Mouse (Mus musculus): ENCODE measurements around the gene Ppp1r27. TPM values are rescaled to one million over a fixed set of nuclear protein-coding genes. Genes with fewer than 3 reads are reported as not detected.
A peak's percentile ranks its signal among the peaks of the same experiment; 100 is the strongest.
"Not testable (repeated sequence)": the region's sequence is repeated elsewhere in the genome, so short reads cannot be mapped to it uniquely, and the experiment has no call there.

Ppp1r27 gene
- polyA plus RNA-seq, 1 experiment from 2014 or later, result not detected

DNA sequence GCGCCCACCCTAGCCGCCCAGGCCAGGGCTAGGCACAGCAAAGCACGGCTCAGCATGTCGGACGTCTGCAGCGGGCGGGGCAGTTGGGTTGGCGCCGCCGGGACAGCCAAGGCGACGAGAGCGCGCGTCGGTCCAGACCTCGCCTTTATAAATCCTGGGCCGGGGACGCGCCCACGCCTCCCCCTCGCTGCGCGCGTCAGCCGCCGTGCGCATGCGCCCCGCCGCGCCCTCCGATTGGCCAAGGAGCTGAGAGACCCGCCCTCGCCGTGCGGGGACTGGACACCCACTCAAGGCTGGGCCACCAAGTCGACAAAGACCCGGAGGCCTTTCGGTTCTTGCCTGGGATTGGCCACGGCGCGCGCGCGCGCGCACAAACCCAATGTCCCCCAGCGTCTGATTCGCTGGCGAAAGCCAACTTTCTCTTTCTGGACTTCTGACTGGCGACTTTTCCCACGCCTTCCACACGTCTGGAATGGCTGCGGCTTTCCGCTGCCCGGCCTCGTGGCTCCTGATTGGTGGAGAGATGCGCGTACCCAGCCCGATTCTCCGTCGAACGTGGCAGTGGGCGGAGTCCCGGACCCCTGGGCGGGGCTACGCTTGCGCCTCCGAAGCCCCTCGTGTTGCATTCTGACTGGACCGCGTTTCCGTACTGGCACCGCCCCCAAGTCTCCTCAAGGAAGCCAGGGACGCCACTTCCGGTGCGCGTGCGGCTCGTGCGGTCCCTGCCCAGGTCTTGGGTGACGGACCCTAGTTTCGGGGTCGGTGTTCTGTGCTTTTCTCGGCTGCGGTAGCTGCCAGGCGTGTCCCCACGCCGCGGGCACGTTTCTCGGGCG, 22.0 kb upstream of the Ppp1r27 start, which contains the start of gene P4hb:
Gene P4hb (minus strand): TSS at position 502 of the 833 bp plus-strand sequence.
- WGBS, result under 1% methylated on average over 90 of the region's 94 CpGs
- ATAC-seq (ENCODE audit: low FRiP score, low read depth), result peak; percentile 97

DNA sequence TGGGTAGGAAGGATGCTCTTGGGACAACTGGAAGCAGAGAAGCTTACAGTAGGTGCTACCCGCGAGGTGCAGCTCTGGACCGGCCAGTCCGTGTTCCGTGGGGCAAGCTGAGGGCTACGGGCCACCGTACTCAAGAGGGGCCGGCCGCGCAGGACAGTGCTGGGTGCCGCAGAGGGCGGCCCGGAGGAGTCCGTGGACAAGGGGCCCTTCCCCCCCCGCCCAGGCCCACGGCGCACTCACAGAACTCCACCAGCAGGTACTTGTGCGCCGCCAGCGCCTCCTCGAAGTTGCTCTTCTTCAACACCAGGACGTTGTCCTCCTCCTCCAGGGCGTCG, 21.5 kb upstream of the Ppp1r27 start:
- H3K9me3 ChIP-seq, result no peaks in the 10 kb centered on the region
- WGBS, result under 1% methylated on average over 23 of the region's 24 CpGs
- peak overlapping the region; percentile 96 for H3K9ac ChIP-seq

More for the DNA sequence above, 22.0 kb upstream of the Ppp1r27 start, which contains the start of gene P4hb:
- H3K4me1 ChIP-seq, result peaks cover 25% of the 10 kb centered on the region
- no peaks in the 10 kb centered on the region for H3K27me3 ChIP-seq (replicated peaks)
- H3K36me3 ChIP-seq, result peaks cover 35% of the 10 kb centered on the region
- peak within 1 kb of the TSS; percentile 96 for H3K9ac ChIP-seq
- H3K4me3 ChIP-seq, result peak within 1 kb of the TSS; percentile 98
- no peaks in the 10 kb centered on the region for H3K9me3 ChIP-seq
- H3K4me2 ChIP-seq (replicated peaks), result peak within 1 kb of the TSS; percentile 94
- H3K27ac ChIP-seq, result peak within 1 kb of the TSS; percentile 76

DNA sequence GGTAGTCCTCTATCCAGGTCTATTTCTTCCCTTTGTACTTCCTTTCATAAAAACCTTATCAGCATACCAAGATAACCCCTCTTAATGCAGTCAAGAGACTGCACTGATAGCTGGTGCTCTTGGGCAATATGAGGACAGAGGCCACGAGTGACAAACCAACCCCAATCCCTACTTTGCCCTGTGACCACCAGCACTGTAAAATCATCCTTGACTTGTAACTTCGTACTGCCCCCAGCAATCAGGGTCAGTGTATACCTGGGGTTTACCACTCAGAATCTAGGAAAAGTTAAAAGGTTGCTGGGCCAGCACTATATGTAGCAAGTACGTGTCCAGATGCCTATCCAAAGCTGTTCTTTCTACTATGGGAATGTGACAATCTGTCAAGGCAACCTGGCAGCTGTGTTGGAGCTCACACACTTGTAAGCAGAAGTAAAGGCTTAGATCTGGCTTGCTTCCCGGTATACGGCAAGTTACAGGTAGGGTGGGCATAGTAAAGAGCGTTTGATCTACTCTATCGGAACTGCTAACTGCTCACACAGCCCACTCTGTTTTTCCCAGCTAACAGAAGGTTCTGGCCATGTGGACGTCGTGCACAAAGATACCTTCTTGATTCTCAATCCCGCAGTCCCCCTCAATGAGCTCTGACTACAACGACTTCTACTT, 21.0 kb upstream of the Ppp1r27 start:
- Histone ChIP-seq H3K36me3 (peaks cover 39% of the 10 kb centered on the region), H3K27me3 (replicated peaks) (no peaks in the 10 kb centered on the region), H3K4me3 (peak overlapping the region; percentile 98), H3K4me1 (peaks cover 25% of the 10 kb centered on the region), H3K9me3 (no peaks in the 10 kb centered on the region), H3K9ac (peak overlapping the region; percentile 96), H3K4me2 (replicated peaks) (peak overlapping the region; percentile 94), H3K27ac (0 out of 2 replicates have a peak overlapping the region, but pooled peaks have one; percentile 72)
- no peak for ATAC-seq (ENCODE audit: low FRiP score, low read depth)
- WGBS, result 18% methylated on average over 11 of the region's 11 CpGs

More for the DNA sequence above, 21.5 kb upstream of the Ppp1r27 start:
- Histone ChIP-seq H3K4me1 (peaks cover 25% of the 10 kb centered on the region), H3K4me2 (replicated peaks) (peak overlapping the region; percentile 94), H3K4me3 (peak overlapping the region; percentile 98), H3K27me3 (replicated peaks) (no peaks in the 10 kb centered on the region), H3K27ac (peak overlapping the region; percentile 72; the same call in 1 of the 2 replicates), H3K36me3 (peaks cover 35% of the 10 kb centered on the region)
- peak; percentile 49 for ATAC-seq (ENCODE audit: low FRiP score, low read depth)

DNA sequence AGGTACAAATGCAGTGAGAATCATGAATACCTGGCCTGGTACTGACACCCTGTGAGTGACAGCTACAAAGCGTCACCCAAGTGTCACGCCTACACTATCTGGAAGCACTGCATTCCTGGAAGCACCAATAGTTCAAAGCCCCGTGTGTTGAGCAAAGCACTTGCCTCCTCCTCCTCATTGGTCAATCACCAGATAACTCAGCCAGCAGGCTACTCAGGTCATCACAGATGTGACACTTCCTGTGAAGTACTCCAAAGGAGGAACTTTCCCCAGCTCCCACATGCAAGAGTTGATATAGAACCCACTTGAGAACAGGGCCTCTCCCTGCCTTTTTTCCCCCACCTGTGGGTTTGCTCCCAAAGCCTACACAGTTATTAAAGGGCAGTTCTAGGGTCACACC, 20.2 kb upstream of the Ppp1r27 start:
- Histone ChIP-seq H3K9ac (peak overlapping the region; percentile 45; the same call in 1 of the 2 replicates), H3K27ac (no peak overlapping the region)
- 81% methylated on average over 3 of the region's 3 CpGs for WGBS

DNA sequence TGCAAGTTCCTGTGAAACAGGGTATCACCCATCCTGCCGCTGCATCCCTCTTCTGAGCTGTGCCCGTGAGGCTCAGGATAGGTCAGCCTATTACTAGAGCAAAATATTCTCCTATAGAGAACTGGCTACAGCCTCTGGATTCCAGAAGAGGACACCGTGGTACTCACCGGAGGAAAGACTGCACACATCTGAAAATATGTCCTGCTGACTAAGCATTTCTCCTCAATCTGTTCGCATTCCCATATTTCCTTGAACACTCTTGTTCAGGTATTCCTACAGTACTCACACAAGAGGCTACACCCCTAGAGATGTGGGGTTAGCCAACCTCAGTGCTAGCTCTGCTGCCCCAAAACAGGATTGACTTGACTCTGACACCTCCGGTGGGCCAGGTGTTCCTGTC, 17.4 kb upstream of the Ppp1r27 start:
- Histone ChIP-seq H3K4me3 (no peak overlapping the region; the same call in 1 of the 2 replicates), H3K27me3 (replicated peaks) (no peaks in the 10 kb centered on the region), H3K4me1 (peaks cover 15% of the 10 kb centered on the region), H3K4me2 (replicated peaks) (no peak overlapping the region), H3K9ac (no peak overlapping the region), H3K9me3 (no peaks in the 10 kb centered on the region), H3K36me3 (peaks cover 72% of the 10 kb centered on the region), H3K27ac (no peak overlapping the region)
- WGBS, result 95% methylated on average over 6 of the region's 6 CpGs
- ATAC-seq (ENCODE audit: low FRiP score, low read depth), result no peak

More for the DNA sequence above, 20.2 kb upstream of the Ppp1r27 start:
- no peak for ATAC-seq (ENCODE audit: low FRiP score, low read depth)
- Histone ChIP-seq H3K4me3 (peak overlapping the region; percentile 98; the same call in 1 of the 2 replicates), H3K9me3 (no peaks in the 10 kb centered on the region), H3K4me2 (replicated peaks) (peak overlapping the region; percentile 94), H3K4me1 (peaks cover 25% of the 10 kb centered on the region), H3K27me3 (replicated peaks) (no peaks in the 10 kb centered on the region), H3K36me3 (peaks cover 46% of the 10 kb centered on the region)

DNA sequence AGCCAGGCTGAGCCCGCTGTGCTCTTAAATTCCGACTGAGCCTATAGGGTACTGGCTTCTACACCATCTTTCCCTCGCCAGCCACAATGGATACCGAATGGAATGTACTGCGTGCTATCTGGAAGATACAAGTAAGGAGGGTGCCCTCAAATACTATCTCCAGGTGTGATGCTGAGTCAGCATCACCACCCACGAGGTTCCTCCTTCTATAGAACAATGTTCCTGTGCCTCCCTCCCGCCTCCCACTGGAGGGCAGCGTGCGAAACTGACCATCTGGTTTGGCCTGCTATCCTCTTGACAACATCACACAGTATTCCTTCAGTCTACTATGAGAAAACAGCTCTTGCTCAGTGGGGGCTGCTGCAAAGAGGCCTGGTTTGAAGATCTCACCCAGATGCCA, 14.2 kb upstream of the Ppp1r27 start:
- H3K36me3 ChIP-seq, result peaks cover 91% of the 10 kb centered on the region
- no peak overlapping the region for H3K4me3 ChIP-seq
- 85% methylated on average over 9 of the region's 9 CpGs for WGBS
- no peak overlapping the region for H3K4me2 ChIP-seq (replicated peaks)
- no peaks in the 10 kb centered on the region for H3K27me3 ChIP-seq (replicated peaks)
- no peaks in the 10 kb centered on the region for H3K9me3 ChIP-seq
- H3K9ac ChIP-seq, result no peak overlapping the region
- H3K4me1 ChIP-seq, result no peaks in the 10 kb centered on the region
- ATAC-seq (ENCODE audit: low FRiP score, low read depth), result no peak
- H3K27ac ChIP-seq, result no peak overlapping the region

DNA sequence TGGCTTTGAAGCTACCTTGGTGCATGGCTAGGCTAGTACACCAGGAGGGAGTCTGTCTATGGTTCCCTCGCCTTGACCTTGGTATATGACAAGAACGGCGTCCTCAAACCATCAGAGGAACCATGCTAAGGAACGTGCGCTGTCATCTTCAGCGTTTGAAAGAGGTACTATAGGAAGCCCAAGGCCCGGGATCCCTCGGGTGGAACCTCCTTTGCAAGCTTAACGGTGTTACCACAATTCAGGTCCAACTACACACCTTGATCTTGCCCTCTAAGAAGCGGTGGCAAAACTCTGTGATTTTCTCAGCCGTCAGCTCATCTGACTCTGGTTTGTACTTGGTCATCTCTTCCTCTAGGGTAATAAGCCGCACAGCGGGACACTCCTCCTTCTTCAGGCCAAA, 12.0 kb upstream of the Ppp1r27 start:
- ATAC-seq (ENCODE audit: low FRiP score, low read depth), result no peak
- Histone ChIP-seq H3K9me3 (0 out of 2 replicates have a peak, but pooled peaks cover under 1% of the 10 kb centered on the region), H3K4me3 (no peak overlapping the region), H3K4me2 (replicated peaks) (no peak overlapping the region), H3K36me3 (peaks cover 90% of the 10 kb centered on the region), H3K9ac (no peak overlapping the region), H3K27me3 (replicated peaks) (no peaks in the 10 kb centered on the region), H3K4me1 (no peaks in the 10 kb centered on the region), H3K27ac (no peak overlapping the region)
- 95% methylated on average over 13 of the region's 13 CpGs for WGBS

DNA sequence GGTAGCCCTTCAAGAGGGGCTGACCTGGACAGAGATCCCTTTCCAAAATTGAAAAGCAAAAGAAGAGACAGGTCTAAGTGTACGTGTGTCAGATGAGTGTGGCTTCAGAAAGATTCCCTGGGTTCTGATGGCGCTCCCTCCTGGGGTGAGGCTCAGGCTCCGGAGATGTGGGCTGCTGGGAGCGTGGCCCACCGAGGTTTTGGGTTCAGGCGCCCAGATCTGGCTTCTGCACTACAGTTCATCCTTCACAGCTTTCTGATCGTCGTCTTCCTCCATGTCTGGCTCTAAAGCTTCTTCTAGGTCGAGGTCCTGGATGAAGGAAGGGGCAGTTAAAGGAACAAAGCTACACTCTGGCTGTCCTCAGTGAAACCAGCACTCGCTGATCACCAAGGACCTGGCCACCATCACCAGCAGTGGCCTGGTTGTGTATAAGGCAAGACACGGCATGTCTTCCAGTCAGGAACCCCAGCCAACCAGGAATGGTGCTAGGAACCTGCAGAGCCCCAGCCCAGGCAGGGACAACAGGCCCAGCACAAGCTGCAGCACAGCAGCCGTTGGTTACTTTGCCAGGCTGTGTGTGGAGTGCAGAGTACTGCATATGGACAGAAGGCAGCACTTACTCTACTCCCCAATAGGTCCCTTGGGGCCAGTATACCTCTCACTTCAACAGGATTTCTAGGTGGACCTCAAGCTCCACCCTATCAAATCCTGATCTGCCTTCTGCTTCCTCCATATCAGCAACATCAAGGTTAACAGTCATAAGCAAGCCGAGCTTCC, 10.2 kb upstream of the Ppp1r27 start:
- no peak overlapping the region for H3K4me3 ChIP-seq
- no peaks in the 10 kb centered on the region for H3K4me1 ChIP-seq
- ATAC-seq (ENCODE audit: low FRiP score, low read depth), result no peak
- no peak overlapping the region for H3K9ac ChIP-seq
- H3K36me3 ChIP-seq, result peaks cover 73% of the 10 kb centered on the region
- no peak overlapping the region for H3K4me2 ChIP-seq (replicated peaks)
- no peak overlapping the region for H3K27ac ChIP-seq
- no peaks in the 10 kb centered on the region for H3K27me3 ChIP-seq (replicated peaks)
- 0 out of 2 replicates have a peak, but pooled peaks cover 11% of the 10 kb centered on the region for H3K9me3 ChIP-seq
- 93% methylated on average over 13 of the region's 13 CpGs for WGBS

DNA sequence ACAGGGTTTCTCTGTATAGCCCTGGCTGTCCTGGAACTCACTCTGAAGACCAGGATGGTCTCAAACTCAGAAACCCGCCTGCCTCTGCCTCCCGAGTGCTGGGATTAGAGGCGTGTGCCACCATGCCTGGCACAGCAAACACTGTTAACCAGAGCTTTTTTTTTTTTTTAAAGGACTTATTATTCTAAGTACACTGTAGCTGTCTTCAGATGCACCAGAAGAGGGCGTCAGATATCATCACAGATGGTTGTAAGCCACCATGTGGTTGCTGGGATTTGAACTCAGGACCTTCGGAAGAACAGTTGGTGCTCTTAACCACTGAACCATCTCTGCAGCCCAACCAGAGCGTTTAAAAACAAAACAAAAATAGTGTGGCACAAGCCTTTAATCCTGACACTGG, 7.9 kb upstream of the Ppp1r27 start:
- peaks cover 51% of the 10 kb centered on the region for H3K36me3 ChIP-seq
- not testable (repeated sequence) for ATAC-seq (ENCODE audit: low FRiP score, low read depth); H3K4me2 ChIP-seq (replicated peaks)

DNA sequence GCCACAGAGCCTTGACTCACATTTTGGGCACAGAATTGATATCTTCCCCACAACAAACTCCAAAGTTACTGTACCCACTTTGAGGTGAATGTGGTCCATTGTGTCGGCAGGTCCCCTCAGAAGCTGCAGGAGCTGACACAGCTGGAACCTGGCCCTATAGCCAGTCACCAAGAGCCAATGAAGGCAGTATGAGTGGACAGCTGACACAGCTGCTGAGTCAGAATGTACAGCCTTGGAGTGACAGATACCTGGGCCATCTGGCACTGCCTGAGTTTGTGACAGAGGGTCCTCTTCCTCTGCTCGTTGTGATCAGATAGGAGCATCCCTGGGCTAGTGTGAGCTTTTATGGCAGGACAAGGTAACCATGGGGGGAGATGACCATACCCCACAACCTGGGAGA, 4.3 kb upstream of the Ppp1r27 start:
- Histone ChIP-seq H3K27ac (no peak overlapping the region), H3K4me3 (no peak overlapping the region), H3K9ac (no peak overlapping the region), H3K27me3 (replicated peaks) (no peaks in the 10 kb centered on the region), H3K4me2 (replicated peaks) (no peak overlapping the region), H3K4me1 (peaks cover under 1% of the 10 kb centered on the region), H3K36me3 (peaks cover 15% of the 10 kb centered on the region), H3K9me3 (0 out of 2 replicates have a peak, but pooled peaks cover 11% of the 10 kb centered on the region)
- no peak for ATAC-seq (ENCODE audit: low FRiP score, low read depth)
- 87% methylated on average over 2 of the region's 2 CpGs for WGBS

More for the DNA sequence above, 7.9 kb upstream of the Ppp1r27 start:
- H3K27ac ChIP-seq; H3K9ac ChIP-seq; H3K4me1 ChIP-seq; H3K4me3 ChIP-seq; H3K27me3 ChIP-seq (replicated peaks): not testable (repeated sequence)
- 0 out of 2 replicates have a peak, but pooled peaks cover 11% of the 10 kb centered on the region for H3K9me3 ChIP-seq
- 87% methylated on average over 6 of the region's 6 CpGs for WGBS

DNA sequence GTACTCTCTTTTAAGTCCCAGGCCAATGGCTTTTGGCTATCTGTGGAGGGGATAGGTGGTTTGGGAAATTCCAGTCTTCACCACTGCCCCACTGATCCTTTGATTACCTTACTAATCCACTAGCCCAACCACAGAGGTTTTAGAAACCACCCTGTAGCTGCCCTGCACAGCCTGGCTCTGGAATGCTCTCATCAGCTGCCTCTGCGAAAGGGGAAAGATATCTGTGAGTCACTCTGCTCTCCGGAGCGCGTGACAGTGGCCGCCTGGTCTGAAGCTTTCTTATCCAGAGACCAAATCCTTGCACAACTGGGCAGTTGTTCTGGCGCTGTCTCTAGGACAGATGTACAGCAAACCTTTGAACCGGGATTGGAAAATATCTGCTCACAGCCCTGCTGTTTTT, 3.9 kb upstream of the Ppp1r27 start:
- no peak overlapping the region for H3K9ac ChIP-seq
- H3K27me3 ChIP-seq (replicated peaks), result no peaks in the 10 kb centered on the region
- H3K4me1 ChIP-seq, result peaks cover 5% of the 10 kb centered on the region
- H3K27ac ChIP-seq, result no peak overlapping the region
- no peak overlapping the region for H3K4me2 ChIP-seq (replicated peaks)
- ATAC-seq (ENCODE audit: low FRiP score, low read depth), result no peak
- 0 out of 2 replicates have a peak, but pooled peaks cover 11% of the 10 kb centered on the region for H3K9me3 ChIP-seq
- 86% methylated on average over 7 of the region's 7 CpGs for WGBS
- peaks cover 11% of the 10 kb centered on the region for H3K36me3 ChIP-seq
- no peak overlapping the region for H3K4me3 ChIP-seq
